Mouse (Mus musculus): ENCODE measurements around the gene Cfap69. TPM values are rescaled to one million over a fixed set of nuclear protein-coding genes. Genes with fewer than 3 reads are reported as not detected.

Gene Cfap69
- 9.7 and 16.0 TPM in 2 replicates for total RNA-seq (2021)
- long read RNA-seq, full-length matches to known transcripts = 2 of 7 reads
- long read RNA-seq, partial matches to known transcripts = 2 of 7 reads
- long read RNA-seq, other reads (novel, unspliced or antisense) = 3 of 7 reads

- peak; percentile 85 for DNase-seq
These were observed at the start of gene Cfap69 for GRCm38 (mm10) chr5:5663655-5664370. Gene Cfap69 (minus strand): TSS chr5:5664239.

- no peak for DNase-seq
These were observed 47.0 kb upstream of the Cfap69 start for GRCm38 (mm10) chr5:5711032-5711431.

- DNase-seq = no peak
These were observed 43.6 kb upstream of the Cfap69 start for GRCm38 (mm10) chr5:5707341-5708278.

- DNase-seq = no peak
These were observed 41.0 kb upstream of the Cfap69 start for GRCm38 (mm10) chr5:5705019-5705418.

GRCm38 (mm10) chr5:5700386-5700785 is 36.3 kb upstream of the Cfap69 start:
- no peak for DNase-seq

GRCm38 (mm10) chr5:5698830-5699229 is 34.8 kb upstream of the Cfap69 start:
- DNase-seq = no peak

GRCm38 (mm10) chr5:5695401-5695942 is 31.4 kb upstream of the Cfap69 start:
- no peak for DNase-seq

- DNase-seq = peak; percentile 78
These were observed 30.1 kb upstream of the Cfap69 start, which contains the start of gene Steap2 for GRCm38 (mm10) chr5:5693956-5694653. Gene Steap2 (minus strand): TSS chr5:5694578.

GRCm38 (mm10) chr5:5693541-5693955 is 29.5 kb upstream of the Cfap69 start:
- DNase-seq = no peak

- no peak for DNase-seq
These were observed 28.2 kb upstream of the Cfap69 start for GRCm38 (mm10) chr5:5692167-5692738.

- no peak for DNase-seq
These were observed 25.0 kb upstream of the Cfap69 start for GRCm38 (mm10) chr5:5688945-5689540.

- no peak for DNase-seq
These were observed 24.2 kb upstream of the Cfap69 start for GRCm38 (mm10) chr5:5688228-5688627.

GRCm38 (mm10) chr5:5686973-5687372 is 22.9 kb upstream of the Cfap69 start:
- DNase-seq = no peak

GRCm38 (mm10) chr5:5684946-5685345 is 20.9 kb upstream of the Cfap69 start:
- DNase-seq = peak; percentile 18

GRCm38 (mm10) chr5:5683292-5683691 is 19.3 kb upstream of the Cfap69 start:
- no peak for DNase-seq

- DNase-seq = no peak
These were observed 15.4 kb upstream of the Cfap69 start for GRCm38 (mm10) chr5:5679459-5679858.

GRCm38 (mm10) chr5:5676082-5676481 is 12.0 kb upstream of the Cfap69 start:
- DNase-seq = no peak

- peak; percentile 8 for DNase-seq
These were observed 4.9 kb upstream of the Cfap69 start for GRCm38 (mm10) chr5:5668920-5669319.

- no peak for DNase-seq
These were observed 410 bp upstream of the Cfap69 start for GRCm38 (mm10) chr5:5664371-5664926.

GRCm38 (mm10) chr5:5663057-5663456 is 982 bp downstream of the Cfap69 start:
- no peak for DNase-seq

GRCm38 (mm10) chr5:5658680-5659079 is 5.4 kb downstream of the Cfap69 start:
- no peak for DNase-seq
